Mouse (Mus musculus) cerebellum, postnatal 25 days (tissue): ENCODE data around the gene Trim12a.
"Not testable (repeated sequence)": the region's sequence is repeated elsewhere in the genome, so short reads cannot be mapped to it uniquely, and the experiment has no call there.

ENCODE experiments used
- DNase-seq, 2 experiments: peaks; one replicate each; pipeline ENCODE4 v3.0.0; 2021; ENCODE audit warnings: mixed read lengths in 2 of 2

The Trim12a gene

DNA sequence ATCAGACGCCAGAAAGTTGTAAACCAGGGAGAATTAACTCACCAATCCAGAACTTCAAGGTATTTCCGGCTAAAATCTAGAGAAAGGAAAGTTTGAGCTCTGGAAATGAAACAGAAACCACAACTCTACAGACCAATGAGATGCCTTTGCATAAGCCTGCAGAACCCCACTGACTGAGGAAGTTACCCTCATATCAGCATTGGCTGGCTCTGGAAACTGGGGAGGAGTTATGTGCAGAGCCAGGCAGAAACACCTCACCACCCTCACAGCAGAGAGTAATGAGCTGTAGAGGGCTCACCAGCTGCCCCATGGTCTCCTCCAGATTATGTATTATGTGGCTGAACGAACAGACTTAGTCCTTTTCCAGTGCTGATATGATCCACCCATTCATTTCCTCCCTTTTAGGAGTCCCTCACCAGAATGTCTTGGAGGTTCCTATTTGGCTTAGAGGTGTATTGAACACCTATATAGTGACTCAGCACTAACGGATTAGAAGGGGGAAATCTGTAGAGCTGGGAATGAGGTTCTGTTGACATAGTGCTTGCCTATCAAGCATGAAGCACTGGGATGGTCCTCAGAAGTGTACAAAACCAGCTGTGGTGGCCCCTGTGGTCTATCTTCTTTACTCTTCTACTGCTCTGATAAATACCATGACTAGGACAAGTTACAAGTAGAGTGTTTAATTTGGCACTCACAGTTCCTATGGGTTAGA, at the start of gene Trim12a:
Gene Trim12a, minus strand, starts transcription at position 98 of the 712 bp plus-strand sequence.
- not testable (repeated sequence) for DNase-seq

DNA sequence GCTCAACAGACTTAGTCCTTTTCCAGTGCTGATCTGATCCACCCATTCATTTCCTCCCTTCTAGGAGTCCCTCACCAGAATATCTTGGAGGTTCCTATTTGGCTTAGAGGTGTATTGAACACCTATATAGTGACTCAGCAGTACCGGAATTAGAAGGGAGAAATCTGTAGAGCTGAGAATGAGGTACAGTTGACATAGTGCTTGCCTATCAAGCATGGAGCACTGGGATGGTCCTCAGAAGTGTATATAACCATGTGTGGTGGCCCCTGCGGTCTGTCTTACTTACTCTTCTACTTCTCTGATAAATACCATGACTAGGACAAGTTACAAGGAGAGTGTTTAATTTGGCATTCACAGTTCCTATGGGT, 38.3 kb upstream of the Trim12a start:
- no peak for DNase-seq

DNA sequence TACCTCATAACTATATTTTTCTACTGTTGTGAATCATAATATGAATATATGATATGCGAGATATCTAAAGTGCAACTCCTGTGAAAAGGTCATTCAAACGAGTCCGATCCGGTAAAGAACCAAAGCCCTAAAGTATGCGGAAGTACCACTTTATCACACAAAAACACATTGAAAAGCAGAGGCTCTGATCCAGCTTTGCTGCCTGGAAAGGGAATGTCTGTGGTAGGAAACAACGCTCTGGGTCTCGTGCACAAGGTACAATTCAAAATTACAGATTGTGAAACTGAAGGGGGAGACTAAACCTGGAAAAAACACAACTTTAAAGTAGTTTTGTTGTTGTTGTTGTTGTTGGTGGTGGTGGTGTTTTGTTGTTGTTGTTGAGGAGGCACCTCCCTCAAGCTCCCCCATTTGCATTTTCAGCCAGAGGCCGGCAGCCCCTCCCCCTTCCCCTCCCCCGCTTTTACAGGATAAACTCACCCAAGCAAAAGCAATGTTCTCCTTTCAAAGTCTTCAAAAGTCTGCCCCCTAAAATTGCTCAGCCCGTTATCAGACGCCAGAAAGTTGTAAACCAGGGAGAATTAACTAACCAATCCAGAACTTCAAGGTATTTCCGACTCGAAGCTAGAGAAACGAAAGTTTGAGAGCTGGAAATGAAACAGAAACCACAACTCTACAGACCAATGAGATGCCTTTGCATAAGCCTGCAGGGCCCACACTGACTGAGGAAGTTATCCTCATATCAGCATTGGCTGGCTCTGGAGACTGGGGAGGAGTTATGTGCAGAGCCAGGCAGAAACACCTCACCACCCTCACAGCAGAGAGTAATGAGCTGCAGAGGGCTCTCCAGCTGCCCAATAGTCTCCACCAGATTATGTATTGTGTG, 37.7 kb upstream of the Trim12a start, which contains the start of gene Trim12c:
Gene Trim12c, minus strand, starts transcription at position 646 of the 883 bp plus-strand sequence.
- DNase-seq = peak in 1 of 2 experiments; percentile 2

DNA sequence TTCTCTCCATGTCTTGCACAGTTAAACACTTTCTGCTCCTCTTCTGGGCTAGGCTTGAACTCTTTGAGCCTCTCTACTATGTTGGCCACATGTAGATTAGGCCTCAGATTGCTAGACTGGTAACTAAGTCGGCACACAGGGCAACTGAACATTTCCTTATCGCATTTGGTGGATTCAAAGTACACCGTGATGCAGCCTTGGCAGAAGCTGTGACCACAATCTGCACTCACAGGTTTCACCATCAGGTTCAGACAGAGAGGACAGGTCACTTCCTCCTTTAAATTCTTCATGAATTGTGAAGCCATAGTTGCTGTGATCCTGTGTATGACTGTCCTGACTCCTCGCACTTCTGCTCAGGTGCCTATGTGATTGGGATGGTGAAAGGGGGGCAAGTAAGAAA, 32.8 kb upstream of the Trim12a start:
- DNase-seq = not testable (repeated sequence)

DNA sequence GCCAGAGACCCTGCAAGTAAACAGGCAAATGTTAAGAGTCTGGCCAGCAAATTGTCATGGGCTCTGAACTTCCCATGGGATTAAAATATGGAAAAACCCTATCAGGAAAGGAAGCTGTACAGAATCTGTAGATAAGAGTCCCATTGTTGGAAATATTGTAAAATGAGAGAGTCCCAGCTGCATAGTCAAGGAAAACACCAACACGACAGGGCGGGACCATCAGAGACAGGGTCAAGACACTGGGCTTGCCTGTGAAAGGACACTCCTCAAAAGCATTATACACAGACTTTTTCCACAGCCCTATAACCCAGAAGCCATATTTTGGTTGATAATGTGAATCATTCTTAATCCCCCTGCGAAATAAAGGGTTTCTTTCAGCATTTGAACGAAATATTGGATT, 25.5 kb upstream of the Trim12a start:
- not testable (repeated sequence) for DNase-seq

DNA sequence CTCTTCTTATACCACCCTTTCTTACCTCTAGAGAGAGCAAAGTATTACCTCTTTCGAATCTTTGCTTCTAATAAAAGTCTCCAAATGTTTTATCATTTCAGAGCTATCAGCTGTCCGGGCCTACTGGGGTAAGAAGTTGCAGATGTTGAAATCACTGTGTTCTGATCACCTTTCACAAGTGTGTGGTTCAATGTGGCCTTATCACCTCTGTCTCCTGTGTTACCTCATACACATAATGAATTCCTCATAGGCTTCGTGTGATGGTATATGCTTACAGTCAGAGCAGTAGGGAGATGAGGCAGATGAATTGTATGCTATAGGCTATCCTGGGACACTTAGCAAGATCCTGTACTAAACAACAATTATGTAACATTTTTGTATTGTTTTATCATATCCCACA, 20.3 kb upstream of the Trim12a start:
- DNase-seq = not testable (repeated sequence)

DNA sequence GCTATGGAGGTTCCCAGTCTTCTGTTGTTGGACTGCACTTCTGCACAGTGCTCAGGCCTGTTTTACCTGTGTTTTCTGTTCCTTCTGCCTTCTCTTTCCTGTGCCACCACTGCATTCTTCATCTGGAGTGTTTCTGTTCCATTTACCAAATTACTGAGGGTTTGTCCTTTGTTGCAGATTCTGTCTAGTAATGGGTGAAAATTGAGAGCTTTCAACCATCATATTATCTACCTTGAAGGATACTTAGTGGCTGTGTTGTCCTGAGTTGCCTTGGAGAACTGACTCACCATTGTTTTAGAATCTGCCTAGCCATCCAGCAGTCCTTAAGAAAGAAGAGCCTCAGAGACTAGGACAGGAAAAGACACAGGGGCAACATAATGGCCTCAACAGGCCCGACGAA, 13.9 kb upstream of the Trim12a start, which contains the start of gene Trim34b:
Gene Trim34b, plus strand, starts transcription at position 301 of the 400 bp plus-strand sequence.
- not testable (repeated sequence) for DNase-seq

DNA sequence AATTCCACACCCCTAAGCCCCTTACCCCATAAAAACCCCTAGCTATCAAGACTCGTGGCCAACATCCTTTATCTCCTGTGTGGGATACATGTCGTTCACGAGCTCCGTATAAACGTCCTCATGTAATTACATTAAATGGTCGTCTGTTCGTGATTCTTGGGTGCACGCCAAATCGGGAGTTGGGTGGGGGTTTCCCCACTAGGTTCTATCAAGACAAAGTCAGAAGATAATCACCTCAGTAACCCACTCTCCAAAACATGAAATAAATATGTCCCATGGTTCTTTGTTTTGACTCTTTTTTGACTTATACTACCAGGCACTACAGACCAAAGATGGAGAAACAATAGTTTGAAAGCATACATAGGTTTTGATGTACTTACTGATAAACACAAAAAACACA, 6.8 kb upstream of the Trim12a start:
- no peak for DNase-seq

DNA sequence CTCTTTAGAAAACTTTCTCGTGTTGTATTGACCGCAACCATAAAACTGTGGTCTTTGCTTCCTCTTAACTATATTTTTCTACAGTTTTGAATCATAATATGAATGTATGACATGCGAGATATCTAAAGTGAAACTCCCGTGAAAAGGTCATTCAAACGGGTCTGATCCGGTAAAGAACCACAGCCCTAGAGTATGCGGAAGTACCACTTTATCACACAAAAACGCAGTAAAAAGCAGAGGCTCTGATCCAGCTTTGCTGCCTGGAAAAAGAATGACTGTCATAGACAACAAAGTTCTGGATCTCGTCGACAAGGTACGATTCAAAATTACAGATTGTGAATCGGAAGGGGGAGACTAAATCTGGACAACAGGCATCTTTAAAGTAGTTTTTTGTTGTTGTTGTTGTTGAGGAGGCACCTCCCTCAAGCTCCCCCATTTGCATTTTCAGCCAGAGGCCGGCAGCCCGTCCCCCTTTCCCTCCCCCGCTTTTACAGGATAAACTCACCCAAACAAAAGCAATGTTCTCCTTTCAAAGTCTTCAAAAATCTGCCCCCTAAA, 391 bp downstream of the Trim12a start:
- no peak for DNase-seq

DNA sequence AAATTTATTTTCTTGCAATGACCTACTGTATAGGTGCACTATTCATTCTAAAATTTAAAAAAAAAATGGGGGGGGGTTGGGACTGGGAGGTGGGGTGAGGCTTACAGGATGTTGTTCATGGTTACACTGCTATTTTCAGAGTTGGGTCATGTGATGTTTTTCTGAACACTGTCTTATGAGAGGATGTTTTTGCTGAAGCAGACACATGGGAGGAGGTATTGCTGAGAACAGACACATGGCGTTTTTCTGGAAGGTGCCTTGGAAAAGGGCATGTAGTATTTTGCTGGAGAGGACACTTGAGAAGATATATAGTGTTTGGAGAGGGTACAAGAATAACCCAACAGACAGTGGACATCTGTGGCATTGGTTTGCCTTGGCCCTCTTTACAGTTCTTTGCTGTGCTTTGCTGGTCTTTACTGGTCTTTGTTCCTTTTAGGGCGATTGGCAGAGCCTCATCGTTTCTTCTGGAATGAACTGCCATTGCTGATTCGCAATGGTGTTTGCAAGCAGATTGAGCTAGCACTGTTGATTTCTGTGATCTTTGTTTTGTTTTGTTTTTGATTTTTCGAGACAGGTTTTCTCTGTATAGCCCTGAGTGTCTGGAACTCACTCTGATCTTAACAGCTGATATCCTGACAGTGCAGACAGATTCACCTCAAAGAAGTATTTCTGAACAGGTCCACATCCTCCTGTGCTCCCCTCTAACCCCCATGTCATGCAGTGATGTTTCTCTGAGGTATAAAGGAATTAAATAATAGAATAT, 23.4 kb downstream of the Trim12a start:
- DNase-seq = no peak

DNA sequence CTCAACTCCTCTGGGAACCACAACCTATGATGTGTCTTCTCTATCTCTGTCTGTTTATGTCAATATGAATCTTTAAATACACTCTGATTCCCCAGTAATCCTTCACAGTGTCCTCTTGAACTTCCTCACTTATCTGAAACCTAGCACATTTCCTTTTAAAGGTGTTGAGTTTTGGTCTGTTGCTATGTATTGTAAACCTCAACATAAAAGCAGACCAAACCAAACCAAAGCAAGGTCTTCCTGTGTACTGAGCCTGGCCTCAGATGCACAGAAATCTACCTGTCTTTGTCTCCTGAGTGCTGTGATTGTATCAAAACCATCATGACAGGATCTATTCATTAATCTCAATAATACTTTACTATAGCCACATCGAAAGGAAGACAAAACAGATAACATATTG, 24.6 kb downstream of the Trim12a start:
- DNase-seq = no peak

DNA sequence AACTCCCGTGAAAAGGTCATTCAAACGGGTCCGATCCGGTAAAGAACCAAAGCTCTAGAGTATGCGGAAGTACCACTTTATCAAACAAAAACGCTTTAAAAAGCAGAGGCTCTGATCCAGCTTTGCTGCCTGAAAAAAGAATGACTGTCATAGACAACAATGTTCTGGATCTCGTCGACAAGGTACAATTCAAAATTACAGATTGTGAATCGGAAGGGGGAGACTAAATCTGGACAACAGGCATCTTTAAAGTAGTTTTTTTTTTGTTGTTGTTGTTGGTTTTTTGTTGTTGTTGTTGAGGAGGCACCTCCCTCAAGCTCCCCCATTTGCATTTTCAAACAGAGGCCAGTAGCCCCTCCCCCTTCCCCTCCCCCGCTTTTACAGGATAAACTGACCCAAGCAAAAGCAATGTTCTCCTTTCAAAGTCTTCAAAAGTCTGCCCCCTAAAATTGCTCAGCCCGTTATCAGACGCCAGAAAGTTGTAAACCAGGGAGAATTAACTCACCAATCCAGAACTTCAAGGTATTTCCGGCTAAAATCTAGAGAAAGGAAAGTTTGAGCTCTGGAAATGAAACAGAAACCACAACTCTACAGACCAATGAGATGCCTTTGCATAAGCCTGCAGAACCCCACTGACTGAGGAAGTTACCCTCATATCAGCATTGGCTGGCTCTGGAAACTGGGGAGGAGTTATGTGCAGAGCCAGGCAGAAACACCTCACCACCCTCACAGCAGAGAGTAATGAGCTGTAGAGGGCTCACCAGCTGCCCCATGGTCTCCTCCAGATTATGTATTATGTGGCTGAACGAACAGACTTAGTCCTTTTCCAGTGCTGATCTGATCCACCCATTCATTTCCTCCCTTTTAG, 27.5 kb downstream of the Trim12a start, which contains the start of gene Trim5:
Gene Trim5, minus strand, starts transcription at position 519 of the 868 bp plus-strand sequence.
- DNase-seq = not testable (repeated sequence)

DNA sequence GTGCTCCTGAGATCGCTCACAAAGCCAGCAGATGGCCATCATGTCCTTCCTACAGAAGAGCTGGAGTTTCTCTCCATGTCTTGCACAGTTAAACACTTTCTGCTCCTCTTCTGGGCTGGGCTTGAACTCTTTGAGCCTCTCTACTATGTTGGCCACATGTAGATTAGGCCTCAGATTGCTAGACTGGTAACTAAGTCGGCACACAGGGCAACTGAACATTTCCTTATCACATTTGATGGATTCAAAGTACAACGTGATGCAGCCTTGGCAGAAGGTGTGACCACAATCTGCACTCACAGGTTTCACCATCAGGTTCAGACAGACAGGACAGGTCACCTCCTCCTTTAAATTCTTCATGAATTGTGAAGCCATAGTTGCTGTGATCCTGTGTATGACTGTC, 35.9 kb downstream of the Trim12a start:
- DNase-seq = not testable (repeated sequence)

DNA sequence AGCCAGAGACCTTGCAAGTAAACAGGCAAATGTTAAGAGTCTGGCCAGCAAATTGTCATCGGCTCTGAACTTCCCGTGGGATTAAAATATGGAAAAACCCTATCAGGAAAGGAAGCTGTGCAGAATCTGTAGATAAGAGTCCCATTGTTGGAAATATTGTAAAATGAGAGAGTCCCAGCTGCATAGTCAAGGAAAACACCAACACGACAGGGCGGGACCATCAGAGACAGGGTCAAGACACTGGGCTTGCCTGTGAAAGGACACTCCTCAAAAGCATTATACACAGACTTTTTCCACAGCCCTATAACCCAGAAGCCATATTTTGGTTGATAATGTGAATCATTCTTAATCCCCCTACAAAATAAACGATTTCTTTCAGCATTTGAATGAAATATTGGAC, 49.9 kb downstream of the Trim12a start:
- DNase-seq = not testable (repeated sequence)

DNA sequence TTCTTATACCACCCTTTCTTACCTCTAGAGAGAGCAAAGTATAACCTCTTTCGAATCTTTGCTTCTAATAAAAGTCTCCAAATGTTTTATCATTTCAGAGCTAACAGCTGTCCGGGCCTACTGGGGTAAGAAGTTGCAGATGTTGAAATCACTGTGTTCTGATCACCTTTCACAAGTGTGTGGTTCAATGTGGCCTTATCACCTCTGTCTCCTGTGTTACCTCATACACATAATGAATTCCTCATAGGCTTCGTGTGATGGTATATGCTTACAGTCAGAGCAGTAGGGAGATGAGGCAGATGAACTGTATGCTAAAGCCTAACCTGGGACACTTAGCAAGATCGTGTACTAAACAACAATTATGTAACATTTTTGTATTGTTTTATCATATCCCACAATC, 54.9 kb downstream of the Trim12a start:
- DNase-seq = not testable (repeated sequence)
